Mouse (Mus musculus): Measurements from ENCODE around the gene Got2.

Gene Got2

GRCm38 (mm10) chr8:95818211-95818610, 70.1 kb downstream of the Got2 start:
- no peak for DNase-seq (ENCODE audit: low spot score)

- no peak for DNase-seq (ENCODE audit: low spot score)
Measured at GRCm38 (mm10) chr8:95817597-95817996, 70.8 kb downstream of the Got2 start.

GRCm38 (mm10) chr8:95816044-95816708, 72.2 kb downstream of the Got2 start:
- DNase-seq (ENCODE audit: low spot score), result no peak
